Mouse (Mus musculus): ENCODE data around the gene Nxpe2. TPM values are rescaled to one million over a fixed set of nuclear protein-coding genes. Genes with fewer than 3 reads are reported as not detected.

Gene Nxpe2
- total and polyA plus RNA-seq, 2 experiments from 2014 or later, result 0.45 TPM; not detected in 1

DNA sequence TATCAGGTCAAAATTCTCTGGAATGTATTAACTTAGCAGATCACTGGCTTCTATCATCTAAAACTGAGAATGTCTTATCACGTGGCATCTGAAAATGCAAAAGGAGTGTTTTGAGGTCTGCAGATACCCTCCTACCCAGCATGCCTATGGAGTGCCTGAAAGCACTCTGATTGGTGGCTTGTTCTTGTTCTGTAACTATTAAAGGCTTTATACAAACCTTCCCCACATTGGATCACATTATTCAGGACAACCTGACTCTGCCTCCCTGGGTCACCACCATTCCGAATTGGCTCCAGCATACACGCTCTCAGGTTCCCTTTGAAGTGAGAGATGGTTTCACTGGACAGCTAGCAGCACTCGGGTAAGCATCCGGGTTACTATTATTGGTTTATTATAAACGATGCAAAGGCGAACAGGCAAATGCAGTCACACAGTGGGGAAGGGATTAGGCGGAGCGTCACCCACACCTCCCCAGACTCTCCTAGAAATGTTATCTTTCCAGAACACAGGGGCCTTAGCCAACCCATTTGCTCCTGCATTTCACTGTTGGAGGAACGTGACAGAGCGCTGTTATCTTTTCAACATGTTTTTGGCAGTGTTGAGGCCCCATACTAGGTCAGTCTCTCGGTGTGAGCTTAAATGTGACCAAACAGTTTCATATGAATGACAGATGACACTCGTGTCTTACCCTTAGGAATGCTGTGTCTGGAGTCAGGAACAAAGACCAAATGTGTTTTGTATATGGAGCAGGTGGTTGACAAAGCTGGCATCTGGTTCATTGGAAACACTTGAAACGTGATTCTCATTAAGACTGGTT, 8.8 kb upstream of the Nxpe2 start:
- H3K4me2 ChIP-seq (ENCODE audit: low read depth, low read length), result no peak overlapping the region
- no peaks in the 10 kb centered on the region for H3K9me3 ChIP-seq (ENCODE audit: low read length)
- no peak overlapping the region for H3K4me3 ChIP-seq (ENCODE audit: low read length)
- H3K9ac ChIP-seq (replicated peaks; ENCODE audit: low read length), result no peak overlapping the region
- TF ChIP-seq CTCF (IDR thresholded peaks at IDR 0.05; ENCODE audit: low read depth), result no peak
- no peak overlapping the region for H3K27ac ChIP-seq
- H3K27me3 ChIP-seq (ENCODE audit: insufficient read depth, low read length), result no peaks in the 10 kb centered on the region
- DNase-seq (ENCODE audit: low spot score) (no peak), ATAC-seq (no peak)
- WGBS, result 62% methylated on average over 14 of the region's 14 CpGs
- H3K4me1 ChIP-seq (ENCODE audit: insufficient read depth, low read length), result no peaks in the 10 kb centered on the region
- H3K36me3 ChIP-seq (ENCODE audit: insufficient read depth, low read length), result no peaks in the 10 kb centered on the region

DNA sequence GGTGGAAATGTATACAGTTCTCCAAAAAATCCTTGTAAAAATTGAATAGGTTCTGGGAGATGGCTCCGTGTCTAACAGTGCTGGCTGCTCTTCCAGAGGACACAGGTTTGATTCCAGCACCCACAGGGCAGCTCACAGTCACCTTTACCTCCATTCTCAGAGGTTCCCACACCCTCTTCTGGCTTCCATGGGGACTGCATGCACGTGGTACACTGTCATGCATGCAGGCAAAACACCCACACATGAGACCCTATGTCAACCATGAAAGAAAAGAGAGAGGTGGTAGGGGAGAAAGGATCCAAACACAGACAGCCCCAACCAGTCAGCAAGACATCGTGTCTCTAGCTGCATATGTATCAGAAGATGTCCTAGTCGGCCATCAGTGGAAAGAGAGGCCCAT, 7.6 kb upstream of the Nxpe2 start:
- Histone ChIP-seq H3K27ac (no peak overlapping the region), H3K4me3 (ENCODE audit: low read length) (no peak overlapping the region), H3K4me1 (ENCODE audit: insufficient read depth, low read length) (no peaks in the 10 kb centered on the region), H3K9ac (replicated peaks; ENCODE audit: low read length) (no peak overlapping the region), H3K36me3 (ENCODE audit: insufficient read depth, low read length) (no peaks in the 10 kb centered on the region), H3K9me3 (ENCODE audit: low read length) (no peaks in the 10 kb centered on the region), H3K4me2 (ENCODE audit: low read depth, low read length) (no peak overlapping the region), H3K27me3 (ENCODE audit: insufficient read depth, low read length) (no peaks in the 10 kb centered on the region)
- ATAC-seq, result no peak
- DNase-seq (ENCODE audit: low spot score), result no peak
- 68% methylated on average over 4 of the region's 4 CpGs for WGBS
- TF ChIP-seq CTCF (IDR thresholded peaks at IDR 0.05; ENCODE audit: low read depth), result no peak; the same call in 1 of the 2 replicates

DNA sequence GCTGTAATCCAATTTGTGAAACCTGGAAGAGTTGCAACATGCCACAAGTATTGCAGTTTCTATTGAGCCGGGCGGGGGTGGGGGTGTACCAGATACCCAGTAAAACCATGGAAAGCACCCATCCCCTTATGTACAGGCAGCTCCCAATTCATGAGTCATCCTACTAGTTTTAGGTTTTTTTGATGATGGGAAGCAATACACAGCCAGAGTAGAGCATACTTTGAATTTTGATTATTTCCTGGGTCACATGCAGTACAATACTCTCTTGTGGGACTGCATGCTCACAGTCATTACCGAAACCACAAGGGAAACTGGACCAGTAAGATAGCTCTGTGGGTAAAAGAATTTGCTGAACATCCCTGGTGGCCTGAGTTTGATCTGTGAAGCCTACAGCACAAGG, 3.8 kb upstream of the Nxpe2 start:
- Histone ChIP-seq H3K4me1 (ENCODE audit: insufficient read depth, low read length) (no peaks in the 10 kb centered on the region), H3K27ac (no peak overlapping the region), H3K4me3 (ENCODE audit: low read length) (no peak overlapping the region), H3K27me3 (ENCODE audit: insufficient read depth, low read length) (no peaks in the 10 kb centered on the region), H3K36me3 (ENCODE audit: insufficient read depth, low read length) (no peaks in the 10 kb centered on the region), H3K9me3 (ENCODE audit: low read length) (no peaks in the 10 kb centered on the region), H3K4me2 (ENCODE audit: low read depth, low read length) (no peak overlapping the region), H3K9ac (replicated peaks; ENCODE audit: low read length) (no peak overlapping the region)
- TF ChIP-seq CTCF (IDR thresholded peaks at IDR 0.05; ENCODE audit: low read depth), result no peak
- no peak for ATAC-seq
- WGBS, result 89% methylated on average over 3 of the region's 3 CpGs
- DNase-seq (ENCODE audit: low spot score), result no peak

DNA sequence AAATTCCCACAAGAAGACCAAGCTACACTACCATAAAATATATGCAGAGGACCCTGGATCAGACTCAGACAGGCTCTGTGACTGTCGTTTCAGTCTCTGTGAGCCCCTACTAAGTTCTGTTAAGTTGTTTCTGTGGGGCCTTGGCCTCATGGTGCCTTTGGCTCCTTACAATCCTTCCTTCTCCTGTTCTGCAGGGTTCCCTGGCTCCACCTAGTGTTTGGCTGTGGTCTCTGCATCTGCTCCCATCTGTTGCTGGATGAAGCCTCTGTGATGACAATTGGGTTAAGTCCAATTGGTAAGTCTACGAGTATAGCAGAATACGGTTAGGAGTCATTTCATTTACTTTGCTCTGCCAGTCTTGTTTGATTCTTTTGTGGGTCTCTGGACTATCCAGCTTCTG, 1.5 kb upstream of the Nxpe2 start:
- 47% methylated on average over 3 of the region's 3 CpGs for WGBS
- peak; percentile 88 for TF ChIP-seq CTCF (IDR thresholded peaks at IDR 0.05; ENCODE audit: low read depth)

DNA sequence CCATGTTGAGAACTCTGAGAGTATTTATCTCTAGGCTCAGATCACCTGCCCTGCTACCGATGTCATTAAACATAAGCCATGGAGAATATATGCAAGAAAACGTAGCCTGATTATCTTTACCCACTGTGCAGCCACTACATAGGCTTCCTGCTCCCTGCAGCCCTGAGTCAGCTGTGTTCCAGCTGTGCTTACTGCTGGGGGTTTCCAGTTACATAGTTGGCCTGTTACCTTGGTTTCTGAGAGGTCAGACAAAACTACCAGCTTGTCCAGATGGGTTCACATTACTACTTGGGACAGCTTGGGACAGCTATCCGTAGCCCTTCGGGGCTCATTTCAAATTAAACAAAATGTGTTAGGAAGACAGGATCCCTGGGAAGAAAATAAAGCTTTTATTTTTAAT, 868 bp upstream of the Nxpe2 start:
- no peak for TF ChIP-seq CTCF (IDR thresholded peaks at IDR 0.05; ENCODE audit: low read depth)
- Histone ChIP-seq H3K4me2 (ENCODE audit: low read depth, low read length) (no peak overlapping the region), H3K4me3 (ENCODE audit: low read length) (no peak overlapping the region), H3K27ac (no peak overlapping the region), H3K9ac (replicated peaks; ENCODE audit: low read length) (no peak overlapping the region), H3K36me3 (ENCODE audit: insufficient read depth, low read length) (no peaks in the 10 kb centered on the region), H3K27me3 (ENCODE audit: insufficient read depth, low read length) (no peaks in the 10 kb centered on the region), H3K9me3 (ENCODE audit: low read length) (no peaks in the 10 kb centered on the region), H3K4me1 (ENCODE audit: insufficient read depth, low read length) (no peaks in the 10 kb centered on the region)
- 75% methylated on average over 4 of the region's 4 CpGs for WGBS
- ATAC-seq (no peak), DNase-seq (ENCODE audit: low spot score) (no peak)

More for the DNA sequence above, 1.5 kb upstream of the Nxpe2 start:
- Histone ChIP-seq H3K4me3 (ENCODE audit: low read length) (no peak overlapping the region), H3K27me3 (ENCODE audit: insufficient read depth, low read length) (no peaks in the 10 kb centered on the region), H3K4me1 (ENCODE audit: insufficient read depth, low read length) (no peaks in the 10 kb centered on the region), H3K27ac (no peak overlapping the region), H3K4me2 (ENCODE audit: low read depth, low read length) (no peak overlapping the region), H3K36me3 (ENCODE audit: insufficient read depth, low read length) (no peaks in the 10 kb centered on the region), H3K9ac (replicated peaks; ENCODE audit: low read length) (no peak overlapping the region), H3K9me3 (ENCODE audit: low read length) (no peaks in the 10 kb centered on the region)
- DNase-seq (ENCODE audit: low spot score), result peak; percentile 78
- no peak for ATAC-seq

DNA sequence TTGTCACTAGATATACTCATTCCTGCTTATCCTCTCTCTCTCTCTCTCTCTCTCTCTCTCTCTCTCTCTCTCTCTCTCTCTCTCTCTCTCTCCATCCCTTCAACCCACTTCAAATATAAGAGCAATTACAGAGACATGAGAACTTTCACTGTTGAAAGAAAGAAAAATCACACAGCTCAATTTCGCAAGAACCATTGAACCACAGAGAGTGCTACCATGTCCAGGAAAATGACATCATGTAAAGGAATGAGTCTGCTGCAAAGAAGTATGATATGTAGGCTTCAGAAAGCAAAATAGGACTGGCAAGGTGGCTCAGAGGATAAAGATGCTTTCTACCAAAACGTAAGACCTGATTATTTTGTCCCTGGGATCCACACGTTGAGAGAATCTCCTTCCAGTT, 7.4 kb downstream of the Nxpe2 start:
- no peak for TF ChIP-seq CTCF (IDR thresholded peaks at IDR 0.05; ENCODE audit: low read depth)
- WGBS, result 86% methylated on average over 3 of the region's 3 CpGs
- DNase-seq (ENCODE audit: low spot score) (no peak), ATAC-seq (no peak)
- H3K27me3 ChIP-seq (ENCODE audit: insufficient read depth, low read length), result no peaks in the 10 kb centered on the region
- no peaks in the 10 kb centered on the region for H3K9me3 ChIP-seq (ENCODE audit: low read length)
- no peak overlapping the region for H3K4me3 ChIP-seq (ENCODE audit: low read length)
- H3K4me1 ChIP-seq (ENCODE audit: insufficient read depth, low read length), result no peaks in the 10 kb centered on the region
- H3K4me2 ChIP-seq (ENCODE audit: low read depth, low read length), result no peak overlapping the region
- H3K27ac ChIP-seq, result no peak overlapping the region
- no peaks in the 10 kb centered on the region for H3K36me3 ChIP-seq (ENCODE audit: insufficient read depth, low read length)
- no peak overlapping the region for H3K9ac ChIP-seq (replicated peaks; ENCODE audit: low read length)

DNA sequence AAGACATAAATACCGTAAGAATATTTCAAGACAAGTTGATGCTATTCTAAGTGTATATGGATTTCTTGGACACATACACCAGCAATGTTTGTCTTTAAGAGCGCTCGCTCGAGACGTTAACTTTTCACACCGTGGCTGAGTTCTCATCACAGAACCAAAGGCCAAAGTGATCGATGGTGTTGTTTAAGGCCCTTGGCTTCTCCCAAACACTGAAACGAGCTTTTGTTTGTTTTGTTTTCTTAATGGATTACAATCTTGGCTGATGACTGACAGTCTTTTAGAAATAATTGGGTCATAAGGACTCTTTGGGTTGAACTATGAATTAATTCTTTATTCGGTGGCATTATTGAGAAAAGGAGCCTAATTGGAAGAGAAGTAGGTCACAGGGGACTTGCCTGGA, 7.8 kb downstream of the Nxpe2 start:
- TF ChIP-seq CTCF (IDR thresholded peaks at IDR 0.05; ENCODE audit: low read depth), result no peak
- DNase-seq (ENCODE audit: low spot score) (no peak), ATAC-seq (no peak)
- Histone ChIP-seq H3K4me2 (ENCODE audit: low read depth, low read length) (no peak overlapping the region), H3K36me3 (ENCODE audit: insufficient read depth, low read length) (no peaks in the 10 kb centered on the region), H3K27ac (no peak overlapping the region), H3K4me3 (ENCODE audit: low read length) (no peak overlapping the region), H3K4me1 (ENCODE audit: insufficient read depth, low read length) (no peaks in the 10 kb centered on the region), H3K9ac (replicated peaks; ENCODE audit: low read length) (no peak overlapping the region), H3K27me3 (ENCODE audit: insufficient read depth, low read length) (no peaks in the 10 kb centered on the region), H3K9me3 (ENCODE audit: low read length) (no peaks in the 10 kb centered on the region)
- WGBS, result 80% methylated on average over 9 of the region's 9 CpGs

Measured in hindbrain, postnatal 0 days (tissue).